Mouse (Mus musculus) small intestine, adult 2 months (tissue): ENCODE data around the gene Klhl10. TPM values are rescaled to one million over a fixed set of nuclear protein-coding genes. Genes with fewer than 3 reads are reported as not detected.

Experiments
- H3K27ac ChIP-seq: fragments of 200-500 bp; 2 replicates; pipeline ENCODE4 v1.5.1; 2012; ENCODE audit warnings: low read depth, low read length, control low read depth, inconsistent platforms; ENCODE audit not compliant: insufficient read depth
- H3K27me3 ChIP-seq: fragments of 200-500 bp; 2 replicates; pipeline ENCODE4 v1.6.1; 2012; ENCODE audit warnings: mild to moderate bottlenecking, moderate library complexity, low read length, inconsistent platforms; ENCODE audit not compliant: control insufficient read depth, insufficient read depth
- H3K36me3 ChIP-seq: fragments of 200-500 bp; 2 replicates; pipeline ENCODE4 v1.6.1; 2012; ENCODE audit warnings: mild to moderate bottlenecking, low read length, control low read depth, inconsistent platforms; ENCODE audit not compliant: control insufficient read depth, insufficient read depth
- H3K4me1 ChIP-seq: fragments of 200-500 bp; 2 replicates; pipeline ENCODE4 v1.6.1; 2012; ENCODE audit warnings: low read length, inconsistent platforms, mixed read lengths; ENCODE audit not compliant: control insufficient read depth, insufficient read depth, insufficient read length
- H3K4me3 ChIP-seq: fragments of 200-500 bp; 2 replicates; pipeline ENCODE4 v1.5.1; 2012; ENCODE audit warnings: low read depth, mild to moderate bottlenecking, control low read depth, inconsistent platforms, low read length, moderate library complexity
- CTCF ChIP-seq: fragments of 200-500 bp; IDR thresholded peaks from 2 replicates; pipeline ENCODE4 v1.5.1; 2012; ENCODE audit warnings: low read depth, mild to moderate bottlenecking, control low read depth, inconsistent platforms, low read length, moderate library complexity, mixed read lengths; ENCODE audit not compliant: insufficient replicate concordance, insufficient read length; ENCODE audit errors: extremely low read depth
- POLR2A ChIP-seq: fragments of 200-500 bp; IDR thresholded peaks from 2 replicates; pipeline ENCODE4 v1.6.1; 2012; ENCODE audit warnings: low read depth, mild to moderate bottlenecking, control low read depth, inconsistent platforms, low read length, moderate library complexity
- WGBS: fragments of 180-500 bp; shearing (Covaris S2); methylation state at CpG from one replicate; pipeline ENCODE4 v1.1.7; 2018; 5-methylcytosine and 5-hydroxymethylcytosine counted together
- polyA plus RNA-seq: library from polyadenylated mRNA; depleted of rRNA; stranded (reverse); fragments of >200 nt; gene quantifications from 2 replicates; pipeline ENCODE4 v1.2.3, GENCODE M21; 2012

Gene Klhl10
- polyA plus RNA-seq, 1 experiment = not detected

DNA sequence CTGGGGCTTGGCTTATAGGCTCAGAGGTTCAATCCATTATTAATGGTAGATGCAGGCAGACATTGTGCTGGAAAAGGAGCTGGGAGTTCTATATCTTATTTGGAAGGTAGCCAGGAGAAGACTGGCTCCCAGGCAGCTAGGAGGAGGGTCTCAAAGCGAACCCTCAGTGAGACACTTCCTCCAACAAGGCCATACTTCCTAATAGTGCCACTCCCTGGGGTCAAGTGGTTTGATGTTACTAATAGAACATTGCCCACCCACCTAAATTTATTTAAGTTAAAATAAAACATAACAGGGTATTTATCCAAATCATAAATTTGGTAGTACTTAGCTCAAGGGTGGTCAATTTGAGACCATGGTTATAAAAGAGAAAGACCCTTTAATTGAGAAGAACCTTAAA lies 24.1 kb downstream of the Klhl10 start:
- TF ChIP-seq CTCF = no peak
- no peak for TF ChIP-seq POLR2A
- H3K4me1 ChIP-seq = no peaks in the 10 kb centered on the region

GRCm38 (mm10) chr11:100471352-100472196 lies 29.9 kb downstream of the Klhl10 start:
- no peaks in the 10 kb centered on the region; the same call in 1 of the 2 replicates for H3K36me3 ChIP-seq
- peaks cover 3% of the 10 kb centered on the region; the same call in 1 of the 2 replicates for H3K4me1 ChIP-seq
- WGBS = 4% methylated on average over 30 of the region's 30 CpGs
- H3K27ac ChIP-seq = no peak overlapping the region
- H3K27me3 ChIP-seq = no peaks in the 10 kb centered on the region
- peak overlapping the region; percentile 91 for H3K4me3 ChIP-seq
- TF ChIP-seq POLR2A (no peak), CTCF (no peak)

More for the DNA sequence above, 24.1 kb downstream of the Klhl10 start:
- H3K36me3 ChIP-seq = peaks cover 16% of the 10 kb centered on the region
- no peak overlapping the region for H3K27ac ChIP-seq
- H3K27me3 ChIP-seq = no peaks in the 10 kb centered on the region
- WGBS = 89% methylated on average over 1 of the region's 1 CpGs
- H3K4me3 ChIP-seq = no peak overlapping the region

- peak; percentile 98 for TF ChIP-seq POLR2A
- TF ChIP-seq CTCF = peak; percentile 80
- 0 out of 2 replicates have a peak within 1 kb of the TSS, but pooled peaks have one; percentile 15 for H3K27ac ChIP-seq
- no peaks in the 10 kb centered on the region for H3K27me3 ChIP-seq
Observed at GRCm38 (mm10) chr11:100472197-100472934, 30.6 kb downstream of the Klhl10 start, which contains the start of gene Klhl11. Gene Klhl11 (minus strand): TSS chr11:100472741.

DNA sequence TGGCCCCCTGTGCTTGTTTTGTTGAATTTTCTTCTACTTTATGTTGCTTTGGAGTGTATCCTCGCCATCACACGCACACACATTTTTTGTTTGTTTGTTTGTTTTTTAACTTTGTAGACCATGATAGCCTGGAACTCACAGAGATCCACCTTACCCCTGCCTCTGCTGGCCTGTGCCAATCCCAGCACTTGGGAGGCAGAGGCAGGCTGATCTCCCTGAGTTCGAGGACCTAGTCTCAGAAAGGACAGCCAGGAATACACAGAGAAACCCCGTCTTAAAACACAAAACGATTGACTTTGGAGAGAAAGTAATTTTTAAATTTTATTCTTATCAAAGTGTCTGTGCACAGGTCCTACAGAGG lies 31.2 kb downstream of the Klhl10 start:
- H3K27ac ChIP-seq = no peak overlapping the region
- H3K36me3 ChIP-seq = peaks cover 9% of the 10 kb centered on the region
- no peaks in the 10 kb centered on the region for H3K27me3 ChIP-seq
- H3K4me3 ChIP-seq = no peak overlapping the region
- no peak for TF ChIP-seq POLR2A
- TF ChIP-seq CTCF = no peak
- 38% methylated on average over 5 of the region's 5 CpGs for WGBS
- peaks cover 3% of the 10 kb centered on the region; the same call in 1 of the 2 replicates for H3K4me1 ChIP-seq

More at GRCm38 (mm10) chr11:100472197-100472934, 30.6 kb downstream of the Klhl10 start, which contains the start of gene Klhl11:
- H3K36me3 ChIP-seq = peaks cover 6% of the 10 kb centered on the region
- H3K4me3 ChIP-seq = peak within 1 kb of the TSS; percentile 91
- peaks cover 3% of the 10 kb centered on the region; the same call in 1 of the 2 replicates for H3K4me1 ChIP-seq
- WGBS = under 1% methylated on average over 83 of the region's 83 CpGs

- Histone ChIP-seq H3K36me3 (peaks cover 39% of the 10 kb centered on the region), H3K4me1 (peaks cover 1% of the 10 kb centered on the region; the same call in 1 of the 2 replicates), H3K27ac (no peak overlapping the region), H3K27me3 (no peaks in the 10 kb centered on the region), H3K4me3 (no peak overlapping the region)
- TF ChIP-seq CTCF = no peak
- 85% methylated on average over 5 of the region's 5 CpGs for WGBS
Observed at GRCm38 (mm10) chr11:100476281-100476680, 34.6 kb downstream of the Klhl10 start.

GRCm38 (mm10) chr11:100479152-100479551 lies 37.4 kb downstream of the Klhl10 start:
- no peaks in the 10 kb centered on the region for H3K27me3 ChIP-seq
- 84% methylated on average over 7 of the region's 7 CpGs for WGBS
- H3K36me3 ChIP-seq = peaks cover 62% of the 10 kb centered on the region
- no peak overlapping the region for H3K4me3 ChIP-seq
- no peaks in the 10 kb centered on the region for H3K4me1 ChIP-seq
- H3K27ac ChIP-seq = no peak overlapping the region
- TF ChIP-seq CTCF (no peak), POLR2A (no peak)

DNA sequence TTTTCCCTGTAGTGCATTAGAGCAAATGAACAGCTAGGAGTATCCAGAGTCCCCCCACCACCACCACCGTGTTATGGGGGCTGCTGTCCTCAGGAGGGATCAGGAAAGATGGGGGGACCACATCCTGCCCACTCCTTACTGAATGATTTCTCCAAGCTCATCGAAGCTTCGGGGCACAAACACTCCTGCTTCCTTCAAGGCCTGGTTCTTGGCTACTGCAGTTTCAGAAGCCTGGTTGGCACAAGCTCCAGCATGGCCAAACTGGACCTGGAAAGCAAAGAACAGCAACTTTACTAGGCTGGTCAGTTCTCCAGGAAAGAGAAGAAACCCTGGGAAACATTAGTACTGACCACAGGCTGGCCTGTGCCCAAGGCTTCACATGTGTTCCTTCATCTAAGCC lies 42.7 kb downstream of the Klhl10 start:
- H3K36me3 ChIP-seq = peaks cover 67% of the 10 kb centered on the region
- no peak overlapping the region for H3K4me3 ChIP-seq
- no peaks in the 10 kb centered on the region for H3K27me3 ChIP-seq
- no peaks in the 10 kb centered on the region for H3K4me1 ChIP-seq
- WGBS = 87% methylated on average over 3 of the region's 3 CpGs
- no peak overlapping the region for H3K27ac ChIP-seq
- TF ChIP-seq POLR2A (no peak), CTCF (no peak)
